Mouse (Mus musculus) lung, postnatal 36 days (tissue): ENCODE measurements around the gene Slc25a22.
A peak's percentile ranks its signal among the peaks of the same experiment; 100 is the strongest.
"Not testable (repeated sequence)": the region's sequence is repeated elsewhere in the genome, so short reads cannot be mapped to it uniquely, and the experiment has no call there.

Source experiments
- DNase-seq: peaks from one replicate; pipeline ENCODE4 v3.0.0; 2022; ENCODE audit warnings: mixed read lengths

The Slc25a22 gene

GRCm38 (mm10) chr7:141457236-141457635 lies 19.5 kb upstream of the Slc25a22 start:
- no peak for DNase-seq

- peak; percentile 80 for DNase-seq
These were observed 19.0 kb upstream of the Slc25a22 start for GRCm38 (mm10) chr7:141456739-141457138.

- DNase-seq: peak; percentile 94
These were observed 18.1 kb upstream of the Slc25a22 start for GRCm38 (mm10) chr7:141455610-141456314.

GRCm38 (mm10) chr7:141454967-141455551 lies 17.4 kb upstream of the Slc25a22 start, which contains the start of gene Pnpla2:
TSS of gene Pnpla2 (plus strand) at chr7:141455198.
- peak; percentile 99 for DNase-seq

- no peak for DNase-seq
These were observed 15.9 kb upstream of the Slc25a22 start for GRCm38 (mm10) chr7:141453636-141454035.

GRCm38 (mm10) chr7:141451928-141452327 lies 14.2 kb upstream of the Slc25a22 start:
- no peak for DNase-seq

GRCm38 (mm10) chr7:141447110-141447991 lies 9.7 kb upstream of the Slc25a22 start, which contains the start of gene Rplp2:
TSS of gene Rplp2 (plus strand) at chr7:141447370.
- peak; percentile 95 for DNase-seq

GRCm38 (mm10) chr7:141446374-141446773 lies 8.7 kb upstream of the Slc25a22 start:
- DNase-seq: not testable (repeated sequence)

GRCm38 (mm10) chr7:141443828-141444237 lies 6.1 kb upstream of the Slc25a22 start, which contains the start of gene Pidd1:
TSS of gene Pidd1 (minus strand) at chr7:141444025.
- DNase-seq: peak; percentile 77

GRCm38 (mm10) chr7:141443081-141443821 lies 5.6 kb upstream of the Slc25a22 start:
- no peak for DNase-seq

GRCm38 (mm10) chr7:141442199-141442598 lies 4.5 kb upstream of the Slc25a22 start:
- no peak for DNase-seq

GRCm38 (mm10) chr7:141441460-141441859 lies 3.8 kb upstream of the Slc25a22 start:
- DNase-seq: no peak

GRCm38 (mm10) chr7:141440613-141441012 lies 2.9 kb upstream of the Slc25a22 start:
- peak; percentile 80 for DNase-seq

- no peak for DNase-seq
These were observed 2.1 kb upstream of the Slc25a22 start for GRCm38 (mm10) chr7:141439811-141440210.

GRCm38 (mm10) chr7:141439140-141439679 lies 1.5 kb upstream of the Slc25a22 start:
- no peak for DNase-seq

GRCm38 (mm10) chr7:141438201-141438968 lies 693 bp upstream of the Slc25a22 start:
- no peak for DNase-seq

GRCm38 (mm10) chr7:141436523-141436892 lies 1.2 kb downstream of the Slc25a22 start:
- no peak for DNase-seq

GRCm38 (mm10) chr7:141435856-141436522 lies 1.7 kb downstream of the Slc25a22 start:
- DNase-seq: no peak

GRCm38 (mm10) chr7:141435129-141435855 lies 2.4 kb downstream of the Slc25a22 start:
- peak; percentile 81 for DNase-seq

- peak; percentile 54 for DNase-seq
These were observed 3.2 kb downstream of the Slc25a22 start for GRCm38 (mm10) chr7:141434464-141434863.
